ENCODE assay signal across 23 mouse cellular contexts in the genomic region with DNA sequence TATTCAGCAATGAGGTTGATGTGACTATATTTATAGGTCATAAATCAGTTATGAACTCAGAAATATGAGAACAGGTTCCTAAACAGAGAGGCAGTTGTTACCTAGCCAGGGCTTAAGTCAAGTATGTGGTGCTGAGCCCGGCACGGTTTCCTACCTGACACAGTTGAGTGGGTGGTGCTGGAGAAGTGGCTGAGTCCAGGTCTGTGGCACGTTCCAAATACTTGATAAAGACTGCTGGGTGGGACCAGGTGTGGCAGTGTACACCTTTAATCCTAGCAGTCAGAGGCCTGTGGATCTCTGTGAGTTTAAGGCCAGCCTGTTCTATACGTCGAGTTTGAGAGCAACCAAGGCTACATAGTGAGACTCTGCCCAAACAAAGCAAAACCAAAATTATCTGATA.
"Had no signal": no experiment of that assay in that cellular context is flagged by ENCODE, and none has a peak within 500 bp of the region (broad histone marks: within the 10 kb centered on the region; RNA-seq: fewer than 3 reads in every experiment).

No protein-coding gene starts in this region.

- DNase-seq: kidney, adult 11 months; kidney, adult 8-10 months; kidney, postnatal 10 days; kidney, postnatal 36 days; liver; lung, embryonic 14.5 days; retina, postnatal 1 day; right cerebral cortex, postnatal 25 days; spleen, adult 18-20 months; thymus, adult 18-20 months; thymus, postnatal 14 days; thymus, postnatal 4 days had no signal

- H3K9ac ChIP-seq: kidney, embryonic 15.5 days; limb, embryonic 13.5 days; liver, embryonic 12.5 days; liver, embryonic 15.5 days; lung, embryonic 14.5 days; midbrain, embryonic 13.5 days; neural tube, embryonic 13.5 days had no signal

- H3K9me3 ChIP-seq: kidney, embryonic 15.5 days; limb, embryonic 10.5 days; limb, embryonic 13.5 days; liver, embryonic 12.5 days; liver, embryonic 15.5 days; megakaryocyte, embryonic 14.5 days; midbrain, embryonic 10.5 days; midbrain, embryonic 13.5 days; neural tube, embryonic 13.5 days had no signal

- ATAC-seq: liver, embryonic 12.5 days; midbrain, embryonic 13.5 days; midbrain, embryonic 16.5 days had no signal

- H3K27me3 ChIP-seq: kidney, embryonic 15.5 days; limb, embryonic 13.5 days; midbrain, embryonic 13.5 days; neural tube, embryonic 13.5 days had no signal

- H3K27ac ChIP-seq: kidney, embryonic 15.5 days; limb, embryonic 10.5 days; limb, embryonic 13.5 days; liver, embryonic 12.5 days; liver, embryonic 15.5 days; midbrain, embryonic 10.5 days; midbrain, embryonic 13.5 days; neural tube, embryonic 13.5 days had no signal

- H3K4me3 ChIP-seq: kidney, embryonic 15.5 days; limb, embryonic 10.5 days; limb, embryonic 13.5 days; liver, embryonic 12.5 days; liver, embryonic 15.5 days; megakaryocyte, embryonic 14.5 days; midbrain, embryonic 10.5 days; midbrain, embryonic 13.5 days; myocyte; neural tube, embryonic 13.5 days had no signal

- H3K4me1 ChIP-seq: kidney, embryonic 15.5 days; limb, embryonic 10.5 days; limb, embryonic 13.5 days; midbrain, embryonic 10.5 days; midbrain, embryonic 13.5 days; neural tube, embryonic 13.5 days had no signal

- H3K4me2 ChIP-seq: kidney, embryonic 15.5 days; limb, embryonic 13.5 days; liver, embryonic 12.5 days; liver, embryonic 15.5 days; lung, embryonic 14.5 days; midbrain, embryonic 13.5 days; neural tube, embryonic 13.5 days had no signal

- H3K36me3 ChIP-seq: kidney, embryonic 15.5 days; limb, embryonic 10.5 days; limb, embryonic 13.5 days; liver, embryonic 12.5 days; liver, embryonic 15.5 days; midbrain, embryonic 10.5 days; midbrain, embryonic 13.5 days; neural tube, embryonic 13.5 days had no signal
